Mouse (Mus musculus) stomach, postnatal 0 days (tissue): ENCODE data around the gene Abcg4. TPM values are rescaled to one million over a fixed set of nuclear protein-coding genes. Genes with fewer than 3 reads are reported as not detected.

Experiments
- ATAC-seq: fragments of 200-750 bp; cut with Nextera tagmentation; 2 replicates; pipeline ENCODE4 v1.8.0; 2017; ENCODE audit not compliant: low FRiP score, low TSS enrichment
- DNase-seq: peaks from one replicate; pipeline ENCODE4 v3.0.0-alpha.2; 2016; ENCODE audit warnings: low spot score
- H3K27ac ChIP-seq: fragments of 300-500 bp; sonication (generic); replicated peaks from 2 replicates; pipeline ENCODE4 v1.5.1; 2014; ENCODE audit warnings: mild to moderate bottlenecking, control low read depth
- H3K27me3 ChIP-seq: fragments of 300-500 bp; sonication (generic); 2 replicates; pipeline ENCODE4 v1.6.1; 2014; ENCODE audit warnings: low read length; ENCODE audit not compliant: control insufficient read depth, insufficient read depth
- H3K36me3 ChIP-seq: fragments of 300-500 bp; sonication (generic); 2 replicates; pipeline ENCODE4 v1.6.1; 2014; ENCODE audit warnings: low read length, mixed read lengths; ENCODE audit not compliant: control insufficient read depth, insufficient read depth
- H3K4me1 ChIP-seq: fragments of 300-500 bp; sonication (generic); replicated peaks from 2 replicates; pipeline ENCODE4 v1.6.1; 2014; ENCODE audit warnings: antibody characterized with exemption; ENCODE audit not compliant: control insufficient read depth, insufficient read depth
- H3K4me2 ChIP-seq: fragments of 300-500 bp; sonication (generic); replicated peaks from 2 replicates; pipeline ENCODE4 v1.6.1; 2014; ENCODE audit warnings: low read depth, mild to moderate bottlenecking, control low read depth, moderate library complexity
- H3K4me3 ChIP-seq: fragments of 300-500 bp; sonication (generic); 2 replicates; pipeline ENCODE4 v1.5.1; 2014; ENCODE audit warnings: low read depth, low read length, control low read depth
- H3K9ac ChIP-seq: fragments of 300-500 bp; sonication (generic); 2 replicates; pipeline ENCODE4 v1.6.1; 2014; ENCODE audit warnings: mild to moderate bottlenecking, low read length, control low read depth, mixed read lengths
- H3K9me3 ChIP-seq: fragments of 300-500 bp; sonication (generic); 2 replicates; pipeline ENCODE4 v1.6.1; 2016; ENCODE audit warnings: low read length; ENCODE audit not compliant: control insufficient read depth
- CTCF ChIP-seq: IDR thresholded peaks from 2 replicates; pipeline ENCODE4 v1.5.1; 2016; ENCODE audit warnings: antibody characterized with exemption, low read depth, mild to moderate bottlenecking, moderate library complexity
- EP300 ChIP-seq: optimal IDR thresholded peaks from 2 replicates; pipeline ENCODE3; 2016; ENCODE audit warnings: antibody characterized with exemption
- WGBS: fragments of 180-500 bp; shearing (Covaris S2); extraction: QIAGEN DNeasy Blood & Tissue Kit; methylation state at CpG from one replicate; pipeline ENCODE4 v1.1.7; 2014; 5-methylcytosine and 5-hydroxymethylcytosine counted together
- polyA plus RNA-seq: library from polyadenylated mRNA; unstranded; fragments of >200 nt; fragmentation: Nextera tagmentation; extraction: Ambion mirVana; gene quantifications from 2 replicates; pipeline ENCODE4 v1.2.1, GENCODE M21; 2015

Gene Abcg4
- polyA plus RNA-seq, 1 experiment from 2014 or later: 1.4 TPM

GRCm38 (mm10) chr9:44335331-44336092 lies 47.1 kb upstream of the Abcg4 start:
- Histone ChIP-seq H3K27ac (peak overlapping the region; percentile 92), H3K9ac (peak overlapping the region; percentile 91), H3K9me3 (no peaks in the 10 kb centered on the region), H3K4me3 (peak overlapping the region; percentile 78), H3K4me2 (peak overlapping the region; percentile 94), H3K4me1 (no peaks in the 10 kb centered on the region), H3K36me3 (peaks cover 24% of the 10 kb centered on the region; the same call in 1 of the 2 replicates), H3K27me3 (no peaks in the 10 kb centered on the region)
- DNase-seq (peak; percentile 39), ATAC-seq (peak; percentile 14; the same call in 1 of the 2 replicates)
- under 1% methylated on average over 50 of the region's 50 CpGs for WGBS
- TF ChIP-seq CTCF: no peak
- TF ChIP-seq EP300: no peak

DNA sequence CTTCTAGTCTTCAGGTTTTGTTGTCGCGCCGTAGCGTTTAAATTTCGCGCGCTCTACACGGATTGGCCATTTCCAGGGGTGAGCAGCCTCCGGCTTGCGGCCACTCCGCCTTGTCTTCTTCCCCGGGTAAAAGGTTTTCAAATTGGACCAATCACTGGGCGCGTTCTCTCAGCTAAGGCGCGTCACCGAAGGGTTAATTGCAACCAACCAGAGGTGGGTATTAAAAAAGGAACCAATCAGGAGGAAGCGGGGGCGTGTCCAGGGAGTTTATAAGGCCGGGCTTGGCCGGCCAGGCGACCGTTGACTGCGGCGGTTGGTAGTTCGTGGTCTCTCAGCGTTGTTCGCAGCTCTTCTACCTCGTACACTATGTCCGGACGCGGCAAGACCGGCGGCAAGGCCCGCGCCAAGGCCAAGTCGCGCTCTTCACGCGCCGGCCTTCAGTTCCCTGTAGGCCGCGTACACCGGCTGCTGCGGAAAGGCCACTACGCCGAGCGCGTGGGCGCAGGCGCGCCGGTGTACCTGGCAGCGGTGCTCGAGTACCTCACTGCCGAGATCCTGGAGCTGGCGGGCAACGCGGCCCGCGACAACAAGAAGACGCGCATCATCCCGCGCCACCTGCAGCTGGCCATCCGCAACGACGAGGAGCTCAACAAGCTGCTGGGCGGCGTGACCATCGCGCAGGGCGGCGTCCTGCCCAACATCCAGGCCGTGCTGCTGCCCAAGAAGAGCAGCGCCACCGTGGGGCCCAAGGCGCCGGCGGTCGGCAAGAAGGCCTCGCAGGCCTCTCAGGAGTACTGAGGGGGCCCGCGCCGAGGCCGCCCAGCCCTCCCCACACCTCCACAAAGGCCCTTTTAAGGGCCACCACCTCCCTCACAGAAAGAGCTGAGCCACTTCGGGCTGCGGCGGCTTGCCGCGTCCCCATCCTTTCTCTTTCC lies 46.2 kb upstream of the Abcg4 start, which contains the start of gene H2afx:
Gene H2afx, plus strand, starts transcription at position 299 of the 935 bp plus-strand sequence.
- peak within 1 kb of the TSS; percentile 91 for H3K9ac ChIP-seq
- H3K36me3 ChIP-seq: peaks cover 24% of the 10 kb centered on the region; the same call in 1 of the 2 replicates
- no peaks in the 10 kb centered on the region for H3K27me3 ChIP-seq
- ATAC-seq (peak; percentile 95), DNase-seq (peak; percentile 98)
- no peaks in the 10 kb centered on the region for H3K9me3 ChIP-seq
- peak within 1 kb of the TSS; percentile 92 for H3K27ac ChIP-seq
- WGBS: under 1% methylated on average over 68 of the region's 91 CpGs
- H3K4me1 ChIP-seq: no peaks in the 10 kb centered on the region
- H3K4me3 ChIP-seq: peak within 1 kb of the TSS; percentile 78
- H3K4me2 ChIP-seq: peak within 1 kb of the TSS; percentile 94
- TF ChIP-seq EP300 (peak; percentile 54), CTCF (peak; percentile 75)

DNA sequence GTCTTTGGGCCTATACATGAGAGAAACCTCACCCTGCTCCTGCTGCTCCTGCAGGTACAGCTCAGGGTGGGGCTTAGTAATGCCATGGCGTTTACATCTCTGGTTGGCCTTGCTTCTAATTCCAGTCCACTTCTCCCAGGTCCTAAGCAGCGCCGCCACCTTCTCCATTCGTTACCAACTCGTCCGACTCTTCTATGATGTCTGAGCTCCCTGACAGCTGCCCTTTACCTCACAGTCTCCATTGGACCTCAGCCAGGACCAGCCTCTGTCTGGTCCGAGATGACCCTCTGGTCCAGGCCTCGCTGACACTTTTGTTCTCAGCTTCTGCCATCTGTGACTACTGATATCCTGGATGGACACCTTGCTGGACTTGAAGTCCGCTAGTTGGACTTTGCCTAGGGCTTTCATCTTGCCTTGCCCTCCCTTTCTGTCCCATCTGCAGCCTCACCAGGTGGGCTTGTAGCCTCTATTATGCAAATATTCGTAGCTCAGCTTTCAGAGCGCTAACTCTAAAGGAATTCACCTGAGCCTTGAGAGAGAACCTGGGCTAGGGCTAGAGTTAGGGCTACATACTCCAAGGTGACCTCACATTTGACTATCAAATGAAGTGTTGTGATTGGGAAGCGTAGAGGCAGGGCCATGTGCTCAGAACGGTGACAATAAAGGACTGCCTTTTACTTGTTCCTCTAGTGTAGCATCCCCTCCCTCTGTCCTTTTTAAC lies 44.7 kb upstream of the Abcg4 start:
- ATAC-seq: no peak
- Histone ChIP-seq H3K4me1 (no peaks in the 10 kb centered on the region), H3K4me3 (no peak overlapping the region), H3K4me2 (no peak overlapping the region), H3K36me3 (peaks cover 21% of the 10 kb centered on the region; the same call in 1 of the 2 replicates), H3K9me3 (no peaks in the 10 kb centered on the region), H3K9ac (no peak overlapping the region), H3K27ac (no peak overlapping the region), H3K27me3 (no peaks in the 10 kb centered on the region)
- no peak for TF ChIP-seq CTCF
- TF ChIP-seq EP300: no peak
- WGBS: 95% methylated on average over 13 of the region's 13 CpGs
- no peak for DNase-seq

DNA sequence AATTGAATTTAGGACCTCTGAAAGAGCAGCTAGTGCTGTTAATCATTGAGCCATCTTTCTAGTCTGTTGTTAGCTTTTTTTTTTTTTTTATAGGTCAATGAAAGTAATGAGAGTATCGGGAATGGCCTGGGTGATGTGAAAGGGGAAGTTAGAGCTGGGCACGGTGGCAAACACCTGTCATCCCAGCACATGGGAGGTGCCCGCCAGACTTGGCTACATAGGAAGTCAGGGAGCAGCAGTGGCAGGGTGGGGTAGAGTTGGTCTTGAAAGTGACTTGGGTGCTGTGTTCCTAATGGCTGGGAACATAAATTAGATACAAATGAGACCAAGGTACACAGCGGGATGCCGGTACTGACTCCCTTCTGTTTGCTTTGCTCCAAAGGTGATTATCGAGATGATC lies 42.3 kb upstream of the Abcg4 start:
- Histone ChIP-seq H3K27ac (no peak overlapping the region), H3K36me3 (peaks cover 15% of the 10 kb centered on the region; the same call in 1 of the 2 replicates), H3K4me3 (no peak overlapping the region), H3K9ac (no peak overlapping the region), H3K27me3 (no peaks in the 10 kb centered on the region), H3K4me1 (no peaks in the 10 kb centered on the region; the same call in 1 of the 2 replicates), H3K9me3 (no peaks in the 10 kb centered on the region), H3K4me2 (no peak overlapping the region)
- 86% methylated on average over 6 of the region's 6 CpGs for WGBS
- DNase-seq: no peak
- no peak for TF ChIP-seq EP300
- no peak for TF ChIP-seq CTCF
- ATAC-seq: no peak

DNA sequence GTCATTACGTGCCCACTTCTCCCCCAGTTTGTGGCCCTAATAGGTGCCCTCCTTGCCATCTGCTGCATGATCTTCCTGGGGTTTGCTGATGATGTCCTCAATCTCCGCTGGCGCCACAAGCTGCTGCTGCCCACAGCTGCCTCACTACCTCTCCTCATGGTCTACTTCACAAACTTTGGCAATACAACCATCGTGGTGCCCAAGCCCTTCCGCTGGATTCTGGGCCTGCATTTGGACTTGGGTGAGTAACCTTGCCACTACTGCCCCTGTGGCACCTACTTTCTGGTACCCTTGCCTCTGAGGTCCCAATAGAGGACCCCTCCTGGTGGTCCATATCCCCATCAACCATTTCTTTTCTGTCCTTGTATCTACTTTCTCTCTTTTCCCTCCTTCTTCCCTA lies 39.5 kb upstream of the Abcg4 start:
- ATAC-seq: no peak
- no peak for TF ChIP-seq CTCF
- TF ChIP-seq EP300: no peak
- H3K9ac ChIP-seq: no peak overlapping the region

More for the DNA sequence above, 39.5 kb upstream of the Abcg4 start:
- H3K9me3 ChIP-seq: no peaks in the 10 kb centered on the region
- H3K4me1 ChIP-seq: no peaks in the 10 kb centered on the region; the same call in 1 of the 2 replicates
- H3K4me2 ChIP-seq: peak overlapping the region; percentile 71
- no peak overlapping the region for H3K27ac ChIP-seq
- no peaks in the 10 kb centered on the region for H3K27me3 ChIP-seq
- peaks cover 9% of the 10 kb centered on the region; the same call in 1 of the 2 replicates for H3K36me3 ChIP-seq
- DNase-seq: no peak
- H3K4me3 ChIP-seq: no peak overlapping the region; the same call in 1 of the 2 replicates
- WGBS: 90% methylated on average over 5 of the region's 5 CpGs
